Mouse (Mus musculus): ENCODE results near the gene Zdhhc12. TPM values are rescaled to one million over a fixed set of nuclear protein-coding genes. Genes with fewer than 3 reads are reported as not detected.

Gene Zdhhc12
- total and polyA plus RNA-seq, 2 experiments from 2014 or later = 23.8 to 30.7 TPM

DNA sequence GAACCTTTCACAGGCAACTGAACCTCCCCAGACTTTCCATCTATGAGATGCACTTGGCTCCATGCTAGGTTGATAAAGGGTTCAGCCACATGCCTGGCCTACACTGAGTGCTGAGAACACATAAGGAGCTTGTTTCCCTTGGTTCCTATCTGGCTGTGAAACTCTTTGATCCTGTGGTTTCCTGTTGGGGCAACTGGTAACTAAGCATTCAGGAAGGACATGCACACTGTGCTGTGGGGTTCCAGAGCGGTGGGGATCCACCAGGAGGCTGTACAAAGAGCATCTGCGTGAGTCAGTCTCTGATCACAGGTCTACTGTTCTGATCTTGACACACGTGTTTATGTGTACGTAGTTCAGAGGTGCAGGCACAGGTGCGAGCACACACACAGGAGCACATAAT, 19.1 kb upstream of the Zdhhc12 start:
- Histone ChIP-seq H3K4me1 (ENCODE audit: insufficient read depth, low read length) (no peaks in the 10 kb centered on the region), H3K4me3 (ENCODE audit: low read depth, low read length) (no peak overlapping the region), H3K36me3 (ENCODE audit: insufficient read depth, low read length) (peaks cover 58% of the 10 kb centered on the region), H3K9ac (replicated peaks; ENCODE audit: low read length, poor library complexity, severe bottlenecking) (no peak overlapping the region), H3K9me3 (ENCODE audit: low read length) (no peaks in the 10 kb centered on the region), H3K27ac (ENCODE audit: low read depth, low read length) (no peak overlapping the region), H3K4me2 (ENCODE audit: low read depth, low read length, poor library complexity, severe bottlenecking) (no peak overlapping the region), H3K27me3 (ENCODE audit: insufficient read depth, low read length) (no peaks in the 10 kb centered on the region)
- DNase-seq (ENCODE audit: low spot score) (no peak), ATAC-seq (ENCODE audit: low FRiP score) (no peak)
- 85% methylated on average over 5 of the region's 5 CpGs for WGBS
- TF ChIP-seq CTCF (IDR thresholded peaks at IDR 0.05) = no peak

DNA sequence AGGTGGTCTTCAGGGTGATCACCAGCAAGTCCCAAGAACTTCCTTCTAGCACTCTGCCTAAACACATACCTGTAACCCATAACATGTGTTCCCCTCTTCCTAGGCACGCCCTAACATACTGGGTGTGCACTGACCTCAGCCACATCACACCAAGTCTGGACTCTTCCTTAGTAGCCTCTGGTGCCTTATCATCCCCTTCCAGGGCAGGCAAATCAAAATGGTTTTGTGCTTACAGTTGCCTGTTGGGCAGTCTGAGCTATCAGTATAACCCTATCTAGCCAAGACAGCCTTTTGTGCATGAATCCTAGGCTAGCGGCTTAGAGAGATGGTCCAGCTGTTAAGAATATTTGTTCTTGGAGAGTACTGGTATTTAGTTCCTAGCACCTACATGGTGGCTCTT, 18.1 kb upstream of the Zdhhc12 start:
- DNase-seq (ENCODE audit: low spot score) (no peak), ATAC-seq (ENCODE audit: low FRiP score) (no peak)
- TF ChIP-seq CTCF (IDR thresholded peaks at IDR 0.05) = no peak
- H3K27me3 ChIP-seq (ENCODE audit: insufficient read depth, low read length) = no peaks in the 10 kb centered on the region
- WGBS = 96% methylated on average over 2 of the region's 2 CpGs
- H3K27ac ChIP-seq (ENCODE audit: low read depth, low read length) = no peak overlapping the region
- H3K9ac ChIP-seq (replicated peaks; ENCODE audit: low read length, poor library complexity, severe bottlenecking) = no peak overlapping the region
- H3K36me3 ChIP-seq (ENCODE audit: insufficient read depth, low read length) = peaks cover 68% of the 10 kb centered on the region
- no peak overlapping the region for H3K4me2 ChIP-seq (ENCODE audit: low read depth, low read length, poor library complexity, severe bottlenecking)
- H3K9me3 ChIP-seq (ENCODE audit: low read length) = no peaks in the 10 kb centered on the region
- no peaks in the 10 kb centered on the region for H3K4me1 ChIP-seq (ENCODE audit: insufficient read depth, low read length)
- H3K4me3 ChIP-seq (ENCODE audit: low read depth, low read length) = no peak overlapping the region

DNA sequence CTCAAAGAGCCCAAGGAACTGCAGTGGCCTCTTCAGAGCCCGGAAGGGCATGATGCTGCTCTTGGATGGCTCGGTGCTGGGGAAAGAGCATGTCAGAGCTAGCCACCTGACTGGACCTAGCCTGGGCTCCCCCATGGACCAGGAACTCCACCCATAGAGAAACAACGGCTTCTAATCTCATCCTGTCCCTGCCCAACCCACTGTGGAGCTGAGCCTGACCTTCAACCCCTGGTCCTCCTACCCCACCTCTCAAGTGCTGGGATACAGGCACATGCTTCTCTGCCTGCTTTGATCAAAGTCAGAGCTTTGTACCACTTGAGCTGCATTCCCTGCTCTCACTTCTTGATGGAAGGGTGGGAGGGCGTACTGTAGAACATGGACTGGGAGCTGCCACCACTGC, 14.8 kb upstream of the Zdhhc12 start:
- no peak overlapping the region for H3K9ac ChIP-seq (replicated peaks; ENCODE audit: low read length, poor library complexity, severe bottlenecking)
- H3K36me3 ChIP-seq (ENCODE audit: insufficient read depth, low read length) = peaks cover 81% of the 10 kb centered on the region
- TF ChIP-seq CTCF (IDR thresholded peaks at IDR 0.05) = no peak
- WGBS = 96% methylated on average over 4 of the region's 4 CpGs
- H3K27ac ChIP-seq (ENCODE audit: low read depth, low read length) = no peak overlapping the region
- no peaks in the 10 kb centered on the region for H3K4me1 ChIP-seq (ENCODE audit: insufficient read depth, low read length)
- H3K9me3 ChIP-seq (ENCODE audit: low read length) = no peaks in the 10 kb centered on the region
- H3K4me3 ChIP-seq (ENCODE audit: low read depth, low read length) = no peak overlapping the region
- H3K4me2 ChIP-seq (ENCODE audit: low read depth, low read length, poor library complexity, severe bottlenecking) = no peak overlapping the region
- DNase-seq (ENCODE audit: low spot score) (no peak), ATAC-seq (ENCODE audit: low FRiP score) (no peak)
- H3K27me3 ChIP-seq (ENCODE audit: insufficient read depth, low read length) = no peaks in the 10 kb centered on the region

DNA sequence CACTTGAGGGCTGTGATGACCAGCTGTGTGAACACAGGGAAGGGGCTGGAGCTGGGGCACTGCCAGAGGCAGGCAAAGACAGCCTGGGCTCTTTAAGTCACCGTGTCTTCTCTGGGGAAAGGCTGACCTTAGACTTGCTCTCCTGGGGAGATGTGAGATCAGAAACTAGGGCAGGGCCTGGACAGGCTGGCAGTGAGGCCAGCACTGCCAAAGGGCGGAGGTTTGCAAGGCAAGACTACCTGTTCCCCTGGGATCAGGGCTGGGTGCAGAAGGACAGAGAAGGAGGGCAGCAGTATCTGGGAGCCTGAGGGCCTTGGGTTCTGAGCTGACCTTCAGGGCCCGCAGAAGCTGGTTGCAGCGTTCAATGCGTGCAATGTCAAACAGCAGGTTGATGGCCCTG, 14.2 kb upstream of the Zdhhc12 start:
- ATAC-seq (ENCODE audit: low FRiP score) = no peak
- Histone ChIP-seq H3K36me3 (ENCODE audit: insufficient read depth, low read length) (peaks cover 81% of the 10 kb centered on the region), H3K27me3 (ENCODE audit: insufficient read depth, low read length) (no peaks in the 10 kb centered on the region), H3K27ac (ENCODE audit: low read depth, low read length) (no peak overlapping the region), H3K9me3 (ENCODE audit: low read length) (no peaks in the 10 kb centered on the region), H3K4me2 (ENCODE audit: low read depth, low read length, poor library complexity, severe bottlenecking) (no peak overlapping the region), H3K9ac (replicated peaks; ENCODE audit: low read length, poor library complexity, severe bottlenecking) (no peak overlapping the region), H3K4me3 (ENCODE audit: low read depth, low read length) (no peak overlapping the region), H3K4me1 (ENCODE audit: insufficient read depth, low read length) (no peaks in the 10 kb centered on the region)
- no peak for DNase-seq (ENCODE audit: low spot score)
- 89% methylated on average over 5 of the region's 5 CpGs for WGBS
- no peak for TF ChIP-seq CTCF (IDR thresholded peaks at IDR 0.05)

DNA sequence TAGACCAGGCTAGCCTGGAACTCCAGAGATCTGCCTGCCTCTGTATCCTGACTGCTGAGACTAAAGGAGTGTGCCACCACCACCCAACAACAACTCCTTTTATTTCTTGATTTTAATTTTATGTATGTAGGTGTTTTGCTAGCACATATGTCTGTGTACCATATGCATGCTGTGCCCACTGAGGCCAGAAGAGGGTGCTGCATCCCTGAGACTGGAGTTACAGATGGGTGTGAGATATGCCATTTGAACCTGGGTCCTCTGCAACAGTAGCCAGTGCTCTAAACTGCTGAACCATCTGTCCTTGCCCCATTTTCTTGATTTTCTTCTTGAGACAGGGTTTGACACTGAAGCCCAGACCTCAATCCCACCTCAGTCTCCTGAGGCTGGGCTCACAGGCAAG, 12.9 kb upstream of the Zdhhc12 start:
- Histone ChIP-seq H3K9me3 (ENCODE audit: low read length) (no peaks in the 10 kb centered on the region), H3K4me2 (ENCODE audit: low read depth, low read length, poor library complexity, severe bottlenecking) (no peak overlapping the region), H3K27ac (ENCODE audit: low read depth, low read length) (no peak overlapping the region), H3K36me3 (ENCODE audit: insufficient read depth, low read length) (peaks cover 84% of the 10 kb centered on the region), H3K4me3 (ENCODE audit: low read depth, low read length) (no peak overlapping the region), H3K9ac (replicated peaks; ENCODE audit: low read length, poor library complexity, severe bottlenecking) (no peak overlapping the region), H3K4me1 (ENCODE audit: insufficient read depth, low read length) (no peaks in the 10 kb centered on the region), H3K27me3 (ENCODE audit: insufficient read depth, low read length) (no peaks in the 10 kb centered on the region)
- ATAC-seq (ENCODE audit: low FRiP score) (no peak), DNase-seq (ENCODE audit: low spot score) (peak; percentile 24)
- peak; percentile 78 for TF ChIP-seq CTCF (IDR thresholded peaks at IDR 0.05)

DNA sequence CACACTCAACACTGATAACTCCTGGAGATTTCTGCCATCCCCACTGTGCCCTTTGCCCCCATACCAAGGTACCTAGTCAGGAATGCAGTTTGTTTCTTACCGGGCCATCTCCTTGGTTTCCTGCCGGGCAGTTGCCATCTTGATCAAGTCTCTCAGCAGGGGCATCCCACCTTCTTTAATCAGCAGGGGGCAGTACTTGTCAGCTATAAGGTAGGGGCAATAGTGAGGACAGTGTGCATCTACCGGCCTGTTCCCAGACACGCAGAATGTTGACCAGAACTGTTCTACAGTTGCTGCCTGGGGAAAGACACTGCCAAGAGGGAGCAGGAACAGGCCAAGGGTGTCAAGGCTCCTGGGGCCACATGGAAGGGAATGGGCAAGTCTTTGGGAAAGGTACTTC, 6.8 kb upstream of the Zdhhc12 start:
- H3K4me2 ChIP-seq (ENCODE audit: low read depth, low read length, poor library complexity, severe bottlenecking) = no peak overlapping the region
- no peaks in the 10 kb centered on the region for H3K27me3 ChIP-seq (ENCODE audit: insufficient read depth, low read length)
- no peaks in the 10 kb centered on the region for H3K4me1 ChIP-seq (ENCODE audit: insufficient read depth, low read length)
- DNase-seq (ENCODE audit: low spot score) (no peak), ATAC-seq (ENCODE audit: low FRiP score) (no peak)
- no peak overlapping the region for H3K4me3 ChIP-seq (ENCODE audit: low read depth, low read length)
- TF ChIP-seq CTCF (IDR thresholded peaks at IDR 0.05) = no peak
- H3K27ac ChIP-seq (ENCODE audit: low read depth, low read length) = no peak overlapping the region
- H3K9me3 ChIP-seq (ENCODE audit: low read length) = no peaks in the 10 kb centered on the region
- H3K36me3 ChIP-seq (ENCODE audit: insufficient read depth, low read length) = peaks cover 75% of the 10 kb centered on the region
- no peak overlapping the region for H3K9ac ChIP-seq (replicated peaks; ENCODE audit: low read length, poor library complexity, severe bottlenecking)
- 74% methylated on average over 4 of the region's 4 CpGs for WGBS

Measured in midbrain, postnatal 0 days (tissue).